Mouse (Mus musculus) heart, postnatal 0 days (tissue): ENCODE measurements at regions not wholly inside any gene's neighbourhood (a gene's known extent, or its start where the extent isn't known, plus 50 kb on each side); places are given as distances from the start of the nearest gene placed in this dataset.

ENCODE experiments used
- CTCF ChIP-seq: IDR thresholded peaks from 2 replicates; pipeline ENCODE4 v1.5.1; 2016; ENCODE audit warnings: antibody characterized with exemption, control low read depth, low read depth
- EP300 ChIP-seq: IDR thresholded peaks from 2 replicates; pipeline ENCODE4 v1.6.1; 2016; ENCODE audit warnings: antibody characterized with exemption, low read depth

DNA sequence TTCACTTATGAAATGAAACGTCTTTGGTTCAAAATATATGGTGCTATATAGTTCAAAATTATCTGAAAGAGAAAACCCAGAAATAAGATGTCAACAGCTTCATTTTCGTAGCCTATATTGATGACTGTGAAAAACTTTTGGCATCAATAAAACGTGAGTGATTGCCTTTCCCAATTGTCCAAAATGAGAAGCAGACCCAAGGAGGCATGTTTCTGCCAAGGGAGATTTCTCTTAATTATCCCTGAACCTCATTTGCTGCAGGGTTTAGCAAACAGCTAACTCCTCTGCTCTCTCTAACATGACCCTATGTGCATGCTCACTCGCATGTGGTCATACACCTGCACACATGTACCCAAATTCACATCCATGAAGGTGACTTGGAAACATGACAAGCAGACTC is 296.8 kb downstream of the Cxcl12 start:
- TF ChIP-seq CTCF: no peak
- TF ChIP-seq EP300: no peak
